Mouse (Mus musculus): ENCODE data around the gene Otos. TPM values are rescaled to one million over a fixed set of nuclear protein-coding genes. Genes with fewer than 3 reads are reported as not detected.

Otos gene
- total RNA-seq (2014; fragmentation: Nextera tagmentation) (not detected in 2 replicates), total RNA-seq (2017) (0.12 and 0.66 TPM in 2 replicates), polyA plus RNA-seq (2012) (0.07 TPM in 1 of 2 replicates, not detected in the other)

DNA sequence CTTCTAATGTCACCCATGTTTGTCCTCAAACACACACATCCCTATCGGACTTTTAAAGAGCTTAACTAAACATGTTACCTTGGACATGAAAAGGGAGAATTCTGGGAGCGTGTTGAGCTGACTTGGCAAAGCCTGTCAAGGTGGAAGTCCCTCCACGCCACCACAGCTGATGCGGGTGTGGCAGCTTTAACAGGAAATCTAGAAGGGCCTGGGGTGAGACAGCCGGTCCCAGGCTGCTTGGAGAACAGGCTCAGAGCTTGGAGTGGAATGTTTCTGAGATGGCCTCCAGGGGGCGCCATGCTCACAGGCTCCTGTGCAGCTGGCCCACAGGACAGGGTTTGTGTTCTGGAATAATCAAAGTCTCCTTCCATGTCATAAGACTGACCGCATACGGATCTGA is at the start of gene Otos:
TSS of gene Otos (minus strand) at position 169 of the 400 bp plus-strand sequence.
- DNase-seq (ENCODE audit: low spot score): peak; percentile 42
- H3K27me3 ChIP-seq (ENCODE audit: insufficient read depth, low read length): peaks cover 43% of the 10 kb centered on the region
- H3K4me3 ChIP-seq (ENCODE audit: low read depth, low read length): no peak within 1 kb of the TSS
- peaks cover 14% of the 10 kb centered on the region for H3K4me1 ChIP-seq (ENCODE audit: insufficient read depth, low read depth, low read length)
- TF ChIP-seq GATA1 (IDR thresholded peaks at IDR 0.05; ENCODE audit: borderline replicate concordance, low read length) (no peak), CTCF (IDR thresholded peaks at IDR 0.05; ENCODE audit: low read depth, low read length) (peak; percentile 60)
- H3K9me3 ChIP-seq (replicated peaks): no peaks in the 10 kb centered on the region
- no peaks in the 10 kb centered on the region for H3K36me3 ChIP-seq (replicated peaks)
- peak; percentile 41; the same call in 1 of the 2 replicates for ATAC-seq (ENCODE audit: extremely low read depth, insufficient number of reproducible peaks, low FRiP score, poor library complexity, severe bottlenecking)

- ATAC-seq (ENCODE audit: extremely low read depth, insufficient number of reproducible peaks, low FRiP score, poor library complexity, severe bottlenecking) (peak; percentile 40; the same call in 1 of the 2 replicates), DNase-seq (ENCODE audit: low spot score) (peak; percentile 39)
- TF ChIP-seq GATA1 (IDR thresholded peaks at IDR 0.05; ENCODE audit: borderline replicate concordance, low read length) (no peak), CTCF (IDR thresholded peaks at IDR 0.05; ENCODE audit: low read depth, low read length) (peak; percentile 80), TAL1 (conservative IDR thresholded peaks at IDR 0.05; ENCODE audit: low read depth, low read length) (no peak), POLR2AphosphoS5 (IDR thresholded peaks at IDR 0.05; ENCODE audit: insufficient replicate concordance, low read depth, low read length) (no peak), GATA2 (IDR thresholded peaks at IDR 0.05; ENCODE audit: borderline replicate concordance, low read depth, low read length) (no peak)
- Histone ChIP-seq H3K9me3 (replicated peaks) (no peaks in the 10 kb centered on the region), H3K27me3 (ENCODE audit: insufficient read depth, low read length) (peaks cover 6% of the 10 kb centered on the region; the same call in 1 of the 2 replicates), H3K4me3 (ENCODE audit: low read depth, low read length) (no peak overlapping the region), H3K36me3 (replicated peaks) (no peaks in the 10 kb centered on the region), H3K4me1 (ENCODE audit: insufficient read depth, low read depth, low read length) (peaks cover 4% of the 10 kb centered on the region; the same call in 1 of the 2 replicates)
These were observed 48.2 kb upstream of the Otos start for GRCm38 (mm10) chr1:92696848-92697247.

GRCm38 (mm10) chr1:92695751-92696150 is 47.1 kb upstream of the Otos start:
- H3K9me3 ChIP-seq (replicated peaks): no peaks in the 10 kb centered on the region
- H3K4me3 ChIP-seq (ENCODE audit: low read depth, low read length): no peak overlapping the region
- DNase-seq (ENCODE audit: low spot score): no peak
- H3K4me1 ChIP-seq (ENCODE audit: insufficient read depth, low read depth, low read length): peaks cover 4% of the 10 kb centered on the region; the same call in 1 of the 2 replicates
- H3K27me3 ChIP-seq (ENCODE audit: insufficient read depth, low read length): peaks cover 8% of the 10 kb centered on the region; the same call in 1 of the 2 replicates
- no peaks in the 10 kb centered on the region for H3K36me3 ChIP-seq (replicated peaks)
- ATAC-seq (ENCODE audit: extremely low read depth, insufficient number of reproducible peaks, low FRiP score, poor library complexity, severe bottlenecking): no peak
- TF ChIP-seq TAL1 (conservative IDR thresholded peaks at IDR 0.05; ENCODE audit: low read depth, low read length): no peak
- TF ChIP-seq CTCF (IDR thresholded peaks at IDR 0.05; ENCODE audit: low read depth, low read length): no peak
- no peak for TF ChIP-seq GATA1 (IDR thresholded peaks at IDR 0.05; ENCODE audit: borderline replicate concordance, low read length)
- no peak for TF ChIP-seq POLR2AphosphoS5 (IDR thresholded peaks at IDR 0.05; ENCODE audit: insufficient replicate concordance, low read depth, low read length)
- TF ChIP-seq GATA2 (IDR thresholded peaks at IDR 0.05; ENCODE audit: borderline replicate concordance, low read depth, low read length): no peak

DNA sequence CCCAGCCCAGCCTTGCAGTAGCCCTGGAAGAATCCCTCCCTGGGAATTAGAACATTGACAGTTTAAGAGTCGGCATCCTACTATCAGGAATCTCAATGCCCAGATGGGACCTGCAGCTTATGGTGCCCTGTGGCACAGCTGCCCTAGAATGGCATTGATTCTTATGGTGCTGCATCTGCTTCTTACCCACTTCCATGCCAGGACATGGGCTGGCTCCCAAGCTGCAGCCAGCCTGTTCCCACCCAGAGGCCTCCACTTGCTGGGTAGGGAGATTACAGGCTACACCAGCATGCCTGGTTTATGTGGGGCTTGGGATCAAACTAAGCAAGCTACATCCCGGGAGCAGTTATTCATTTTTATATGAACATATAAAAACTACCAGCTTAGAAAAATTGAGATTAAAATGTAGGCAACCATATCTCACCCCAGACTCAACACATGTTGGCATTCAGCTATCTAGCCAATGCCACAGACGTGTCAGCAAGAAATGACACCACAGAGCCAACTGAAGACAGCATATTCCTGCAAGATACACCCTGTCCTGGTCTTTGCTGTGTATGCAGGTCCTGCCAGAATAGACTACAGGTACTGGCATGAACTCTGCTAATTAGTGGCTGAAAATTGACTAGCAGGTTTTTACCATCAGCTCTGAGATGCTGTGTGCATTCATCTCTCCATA is 42.7 kb upstream of the Otos start:
- peaks cover 16% of the 10 kb centered on the region for H3K27me3 ChIP-seq (ENCODE audit: insufficient read depth, low read length)
- H3K4me3 ChIP-seq (ENCODE audit: low read depth, low read length): no peak overlapping the region
- TF ChIP-seq POLR2AphosphoS5 (IDR thresholded peaks at IDR 0.05; ENCODE audit: insufficient replicate concordance, low read depth, low read length) (no peak), TAL1 (conservative IDR thresholded peaks at IDR 0.05; ENCODE audit: low read depth, low read length) (no peak), CTCF (IDR thresholded peaks at IDR 0.05; ENCODE audit: low read depth, low read length) (no peak), GATA1 (IDR thresholded peaks at IDR 0.05; ENCODE audit: borderline replicate concordance, low read length) (no peak), GATA2 (IDR thresholded peaks at IDR 0.05; ENCODE audit: borderline replicate concordance, low read depth, low read length) (no peak)
- no peaks in the 10 kb centered on the region for H3K9me3 ChIP-seq (replicated peaks)
- no peaks in the 10 kb centered on the region for H3K4me1 ChIP-seq (ENCODE audit: insufficient read depth, low read depth, low read length)
- ATAC-seq (ENCODE audit: extremely low read depth, insufficient number of reproducible peaks, low FRiP score, poor library complexity, severe bottlenecking) (no peak), DNase-seq (ENCODE audit: low spot score) (no peak)
- H3K36me3 ChIP-seq (replicated peaks): no peaks in the 10 kb centered on the region

GRCm38 (mm10) chr1:92686994-92687393 is 38.4 kb upstream of the Otos start:
- TF ChIP-seq GATA2 (IDR thresholded peaks at IDR 0.05; ENCODE audit: borderline replicate concordance, low read depth, low read length): no peak
- H3K36me3 ChIP-seq (replicated peaks): no peaks in the 10 kb centered on the region
- H3K4me1 ChIP-seq (ENCODE audit: insufficient read depth, low read depth, low read length): 0 out of 2 replicates have a peak, but pooled peaks cover 3% of the 10 kb centered on the region
- H3K27me3 ChIP-seq (ENCODE audit: insufficient read depth, low read length): peaks cover 24% of the 10 kb centered on the region
- no peak overlapping the region for H3K4me3 ChIP-seq (ENCODE audit: low read depth, low read length)
- ATAC-seq (ENCODE audit: extremely low read depth, insufficient number of reproducible peaks, low FRiP score, poor library complexity, severe bottlenecking) (no peak), DNase-seq (ENCODE audit: low spot score) (no peak)
- no peaks in the 10 kb centered on the region for H3K9me3 ChIP-seq (replicated peaks)

GRCm38 (mm10) chr1:92683151-92683550 is 34.5 kb upstream of the Otos start:
- TF ChIP-seq GATA2 (IDR thresholded peaks at IDR 0.05; ENCODE audit: borderline replicate concordance, low read depth, low read length): no peak
- ATAC-seq (ENCODE audit: extremely low read depth, insufficient number of reproducible peaks, low FRiP score, poor library complexity, severe bottlenecking) (no peak), DNase-seq (ENCODE audit: low spot score) (no peak)
- Histone ChIP-seq H3K36me3 (replicated peaks) (no peaks in the 10 kb centered on the region), H3K4me1 (ENCODE audit: insufficient read depth, low read depth, low read length) (0 out of 2 replicates have a peak, but pooled peaks cover 3% of the 10 kb centered on the region), H3K9me3 (replicated peaks) (no peaks in the 10 kb centered on the region), H3K27me3 (ENCODE audit: insufficient read depth, low read length) (peaks cover 26% of the 10 kb centered on the region), H3K4me3 (ENCODE audit: low read depth, low read length) (no peak overlapping the region)
